Mouse (Mus musculus): ENCODE results near the gene Fuom.

Gene Fuom

GRCm38 (mm10) chr7:140098466-140098865 lies 3.8 kb downstream of the Fuom start:
- DNase-seq: no peak

- no peak for DNase-seq
Observed at GRCm38 (mm10) chr7:140096055-140096454, 6.2 kb downstream of the Fuom start.

- DNase-seq: no peak
Observed at GRCm38 (mm10) chr7:140095556-140095955, 6.7 kb downstream of the Fuom start.

GRCm38 (mm10) chr7:140094954-140095353 lies 7.3 kb downstream of the Fuom start:
- no peak for DNase-seq

GRCm38 (mm10) chr7:140092924-140093528 lies 9.2 kb downstream of the Fuom start, which contains the start of gene Prap1:
TSS of gene Prap1 (plus strand) at chr7:140093395.
- DNase-seq: no peak

- no peak for DNase-seq
Observed at GRCm38 (mm10) chr7:140090601-140091000, 11.6 kb downstream of the Fuom start.

GRCm38 (mm10) chr7:140082242-140082678 lies 20.0 kb downstream of the Fuom start, which contains the start of gene Caly:
TSS of gene Caly (minus strand) at chr7:140082548.
- DNase-seq: peak; percentile 91

GRCm38 (mm10) chr7:140081408-140082241 lies 20.6 kb downstream of the Fuom start:
- DNase-seq: peak; percentile 44

GRCm38 (mm10) chr7:140080503-140081156 lies 21.6 kb downstream of the Fuom start:
- peak; percentile 87 for DNase-seq

GRCm38 (mm10) chr7:140078711-140079110 lies 23.5 kb downstream of the Fuom start:
- DNase-seq: peak; percentile 80

- no peak for DNase-seq
Observed at GRCm38 (mm10) chr7:140077698-140078097, 24.5 kb downstream of the Fuom start.

GRCm38 (mm10) chr7:140070042-140070711 lies 32.1 kb downstream of the Fuom start:
- DNase-seq: no peak

- no peak for DNase-seq
Observed at GRCm38 (mm10) chr7:140067397-140067796, 34.8 kb downstream of the Fuom start.

- DNase-seq: peak; percentile 86
Observed at GRCm38 (mm10) chr7:140063092-140063491, 39.1 kb downstream of the Fuom start.

GRCm38 (mm10) chr7:140062307-140062706 lies 39.9 kb downstream of the Fuom start:
- DNase-seq: peak; percentile 55

- DNase-seq: no peak
Observed at GRCm38 (mm10) chr7:140061832-140062130, 40.5 kb downstream of the Fuom start.

- peak; percentile 55 for DNase-seq
Observed at GRCm38 (mm10) chr7:140060936-140061831, 41.1 kb downstream of the Fuom start.

- DNase-seq: no peak
Observed at GRCm38 (mm10) chr7:140059601-140060000, 42.6 kb downstream of the Fuom start.

- no peak for DNase-seq
Observed at GRCm38 (mm10) chr7:140058528-140058927, 43.7 kb downstream of the Fuom start.

GRCm38 (mm10) chr7:140057413-140058407 lies 44.5 kb downstream of the Fuom start:
- DNase-seq: peak; percentile 51

- no peak for DNase-seq
Observed at GRCm38 (mm10) chr7:140054124-140054523, 48.1 kb downstream of the Fuom start.

Data from right cerebral cortex, postnatal 4 days (tissue).